In the genomic region with DNA sequence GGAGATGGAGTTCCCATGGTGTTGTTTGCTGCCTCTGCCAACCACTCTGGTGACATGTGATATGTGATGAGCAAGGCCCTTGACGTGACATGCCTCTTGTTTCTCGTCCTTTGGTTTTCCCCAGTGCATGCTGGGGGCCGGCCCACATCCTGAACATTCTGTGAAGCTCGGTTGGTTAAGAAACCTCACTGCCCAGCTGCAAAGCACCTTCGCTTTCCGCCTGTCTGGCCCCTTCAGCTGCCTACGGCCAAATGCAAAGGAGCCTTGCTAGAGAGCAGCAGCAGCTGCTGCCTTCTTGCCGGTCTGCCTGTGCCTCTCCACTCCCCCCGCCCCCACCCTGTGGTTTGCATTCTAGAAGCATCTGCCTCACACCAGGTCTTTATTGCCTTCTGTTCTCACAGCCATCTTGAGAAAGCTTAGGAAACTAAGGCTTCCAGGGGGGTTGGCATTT, we compare ENCODE assay signal across 9 mouse cellular contexts.
DNase-seq lines count a peak whose midpoint lies in the region; ATAC-seq lines count a peak whose summit lies in the region.
"Had no signal": no experiment of that assay in that cellular context is flagged by ENCODE, and none has a peak within 500 bp of the region (broad histone marks: within the 10 kb centered on the region; RNA-seq: fewer than 3 reads in every experiment).

No protein-coding gene starts in this region.

- no peak overlapping the region for H3K9ac ChIP-seq in hindbrain, embryonic 16.5 days (ENCODE audit: low read depth, low read length)

- no peak overlapping the region for H3K4me2 ChIP-seq in hindbrain, embryonic 16.5 days (ENCODE audit: low read length)

- peak; percentile 20; the same call in 1 of the 2 replicates for ATAC-seq in hindbrain, embryonic 16.5 days
- ATAC-seq in cerebellum, adult (ENCODE audit: insufficient number of reproducible peaks, low FRiP score, low TSS enrichment), result no peak

- DNase-seq in hindbrain, embryonic 10.5 days (ENCODE audit: low spot score), result no peak
- DNase-seq in ES-CJ7 (ENCODE audit: low read depth, low spot score), result peak; percentile 29
- DNase-seq in lung, postnatal 36 days, result peak; percentile 32
- peak; percentile 56 to 83 for DNase-seq in thymus, adult 18-20 months
- no peak for DNase-seq in cerebellum, adult 9-11 months
- no peak for DNase-seq in kidney, adult 8-10 months
- DNase-seq: layer of hippocampus, adult 9-11 months had no signal

- H3K4me3 ChIP-seq in hindbrain, embryonic 16.5 days (ENCODE audit: low read length), result no peak overlapping the region
- no peak overlapping the region for H3K4me3 ChIP-seq in hindbrain, embryonic 10.5 days

- WGBS in hindbrain, embryonic 16.5 days, result 59% methylated on average over 9 of the region's 9 CpGs
- WGBS in hindbrain, embryonic 10.5 days, result 63% methylated on average over 9 of the region's 9 CpGs

- H3K27ac ChIP-seq in hindbrain, embryonic 16.5 days (ENCODE audit: low read depth, low read length), result no peak overlapping the region
- no peak overlapping the region for H3K27ac ChIP-seq in hindbrain, embryonic 10.5 days

- no peaks in the 10 kb centered on the region for H3K9me3 ChIP-seq in hindbrain, embryonic 16.5 days (ENCODE audit: control insufficient read depth, low read length)
- no peaks in the 10 kb centered on the region for H3K9me3 ChIP-seq in hindbrain, embryonic 10.5 days

- H3K4me1 ChIP-seq in hindbrain, embryonic 16.5 days (ENCODE audit: control insufficient read depth, insufficient read depth, low read depth, low read length), result no peaks in the 10 kb centered on the region
- H3K4me1 ChIP-seq in hindbrain, embryonic 10.5 days (replicated peaks), result peaks cover 17% of the 10 kb centered on the region

- H3K36me3 ChIP-seq in hindbrain, embryonic 16.5 days (ENCODE audit: control insufficient read depth, insufficient read depth, low read length), result no peaks in the 10 kb centered on the region
- H3K36me3 ChIP-seq in hindbrain, embryonic 10.5 days, result no peaks in the 10 kb centered on the region

- H3K27me3 ChIP-seq in hindbrain, embryonic 16.5 days (replicated peaks; ENCODE audit: control insufficient read depth, insufficient read depth, low read length), result no peaks in the 10 kb centered on the region
- H3K27me3 ChIP-seq in hindbrain, embryonic 10.5 days (ENCODE audit: insufficient read depth, poor library complexity, severe bottlenecking), result no peaks in the 10 kb centered on the region

Comparison
In these comparisons a context has a peak if more than half of its experiments do, and no peak if none do; other contexts are left out.
1. DNase-seq: peak in ES-CJ7 (single experiment), lung, postnatal 36 days (single experiment) and thymus, adult 18-20 months (2 of 2); none in hindbrain, embryonic 10.5 days (single experiment), cerebellum, adult 9-11 months (single experiment) and kidney, adult 8-10 months (0 of 2).